Mouse (Mus musculus): Measurements from ENCODE around the gene Afmid. TPM values are rescaled to one million over a fixed set of nuclear protein-coding genes. Genes with fewer than 3 reads are reported as not detected.

The Afmid gene
- total and polyA plus RNA-seq, 2 experiments from 2014 or later: 13.1 to 14.5 TPM

- DNase-seq (ENCODE audit: low spot score) (peak; percentile 73), ATAC-seq (ENCODE audit: insufficient read depth, low read depth) (peak; percentile 87)
- H3K27me3 ChIP-seq (ENCODE audit: control insufficient read depth, insufficient read depth, low read length): no peaks in the 10 kb centered on the region
- no peaks in the 10 kb centered on the region for H3K9me3 ChIP-seq (replicated peaks; ENCODE audit: control insufficient read depth, low read length)
- WGBS: 38% methylated on average over 2 of the region's 2 CpGs
- H3K27ac ChIP-seq (ENCODE audit: low read depth): peak overlapping the region; percentile 66
- no peaks in the 10 kb centered on the region for H3K36me3 ChIP-seq (replicated peaks; ENCODE audit: control insufficient read depth, insufficient read depth, low read length)
- H3K4me3 ChIP-seq (ENCODE audit: low read depth, low read length): no peak overlapping the region
- TF ChIP-seq EP300 (IDR thresholded peaks at IDR 0.05; ENCODE audit: low read depth) (no peak), CTCF (IDR thresholded peaks at IDR 0.05; ENCODE audit: low read depth) (no peak)
- H3K4me2 ChIP-seq (ENCODE audit: low read depth, low read length): no peak overlapping the region
- no peak overlapping the region for H3K9ac ChIP-seq (replicated peaks; ENCODE audit: low read depth, low read length)
- peaks cover 12% of the 10 kb centered on the region for H3K4me1 ChIP-seq (ENCODE audit: control insufficient read depth, insufficient read depth)
Observed at GRCm38 (mm10) chr11:117838572-117838971, 12.8 kb downstream of the Afmid start.

- ATAC-seq (ENCODE audit: insufficient read depth, low read depth) (no peak), DNase-seq (ENCODE audit: low spot score) (no peak)
- TF ChIP-seq CTCF (IDR thresholded peaks at IDR 0.05; ENCODE audit: low read depth): no peak
- TF ChIP-seq EP300 (IDR thresholded peaks at IDR 0.05; ENCODE audit: low read depth): no peak
- Histone ChIP-seq H3K4me3 (ENCODE audit: low read depth, low read length) (no peak overlapping the region), H3K36me3 (replicated peaks; ENCODE audit: control insufficient read depth, insufficient read depth, low read length) (no peaks in the 10 kb centered on the region), H3K27me3 (ENCODE audit: control insufficient read depth, insufficient read depth, low read length) (no peaks in the 10 kb centered on the region), H3K4me1 (ENCODE audit: control insufficient read depth, insufficient read depth) (peaks cover 12% of the 10 kb centered on the region), H3K27ac (ENCODE audit: low read depth) (peak overlapping the region; percentile 66), H3K9ac (replicated peaks; ENCODE audit: low read depth, low read length) (no peak overlapping the region), H3K4me2 (ENCODE audit: low read depth, low read length) (no peak overlapping the region), H3K9me3 (replicated peaks; ENCODE audit: control insufficient read depth, low read length) (no peaks in the 10 kb centered on the region)
- WGBS: 76% methylated on average over 1 of the region's 1 CpGs
Observed at GRCm38 (mm10) chr11:117839021-117839420, 13.3 kb downstream of the Afmid start.

GRCm38 (mm10) chr11:117840910-117841309, 15.2 kb downstream of the Afmid start:
- TF ChIP-seq EP300 (IDR thresholded peaks at IDR 0.05; ENCODE audit: low read depth) (no peak), CTCF (IDR thresholded peaks at IDR 0.05; ENCODE audit: low read depth) (no peak)
- DNase-seq (ENCODE audit: low spot score): no peak
- Histone ChIP-seq H3K27me3 (ENCODE audit: control insufficient read depth, insufficient read depth, low read length) (no peaks in the 10 kb centered on the region), H3K9me3 (replicated peaks; ENCODE audit: control insufficient read depth, low read length) (no peaks in the 10 kb centered on the region), H3K36me3 (replicated peaks; ENCODE audit: control insufficient read depth, insufficient read depth, low read length) (no peaks in the 10 kb centered on the region), H3K9ac (replicated peaks; ENCODE audit: low read depth, low read length) (no peak overlapping the region), H3K4me3 (ENCODE audit: low read depth, low read length) (no peak overlapping the region), H3K27ac (ENCODE audit: low read depth) (peak overlapping the region; percentile 27), H3K4me1 (ENCODE audit: control insufficient read depth, insufficient read depth) (peaks cover 12% of the 10 kb centered on the region), H3K4me2 (ENCODE audit: low read depth, low read length) (no peak overlapping the region)
- no peak for ATAC-seq (ENCODE audit: insufficient read depth, low read depth)
- WGBS: 22% methylated on average over 1 of the region's 1 CpGs

- TF ChIP-seq CTCF (IDR thresholded peaks at IDR 0.05; ENCODE audit: low read depth): no peak
- no peak for TF ChIP-seq EP300 (IDR thresholded peaks at IDR 0.05; ENCODE audit: low read depth)
- WGBS: 70% methylated on average over 2 of the region's 2 CpGs
Observed at GRCm38 (mm10) chr11:117843434-117843833, 17.7 kb downstream of the Afmid start.

DNA sequence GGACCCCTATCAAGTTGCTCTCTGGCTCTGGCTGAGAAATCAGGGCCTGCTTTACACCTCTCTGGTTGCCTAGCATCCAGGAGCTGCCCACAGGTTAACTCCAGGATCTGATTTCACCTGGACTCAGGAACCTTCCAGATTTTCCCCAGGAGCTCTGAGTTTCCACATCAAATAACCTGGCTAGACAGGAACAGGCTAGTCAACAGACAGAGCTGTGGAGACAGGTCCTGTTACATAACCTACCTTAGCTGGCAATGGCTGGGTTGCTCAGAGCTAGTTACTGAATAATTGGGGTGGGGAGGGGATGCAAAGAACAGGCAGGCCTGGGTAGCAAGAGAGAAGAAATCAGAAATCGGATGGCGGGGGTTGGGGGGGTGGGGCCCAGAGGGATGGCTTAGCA, 19.3 kb downstream of the Afmid start:
- Histone ChIP-seq H3K36me3 (replicated peaks; ENCODE audit: control insufficient read depth, insufficient read depth, low read length) (no peaks in the 10 kb centered on the region), H3K4me2 (ENCODE audit: low read depth, low read length) (no peak overlapping the region), H3K27ac (ENCODE audit: low read depth) (no peak overlapping the region), H3K4me3 (ENCODE audit: low read depth, low read length) (no peak overlapping the region), H3K9me3 (replicated peaks; ENCODE audit: control insufficient read depth, low read length) (no peaks in the 10 kb centered on the region), H3K27me3 (ENCODE audit: control insufficient read depth, insufficient read depth, low read length) (no peaks in the 10 kb centered on the region), H3K9ac (replicated peaks; ENCODE audit: low read depth, low read length) (no peak overlapping the region), H3K4me1 (ENCODE audit: control insufficient read depth, insufficient read depth) (peaks cover 13% of the 10 kb centered on the region)
- DNase-seq (ENCODE audit: low spot score) (no peak), ATAC-seq (ENCODE audit: insufficient read depth, low read depth) (no peak)
- WGBS: 68% methylated on average over 2 of the region's 2 CpGs
- TF ChIP-seq EP300 (IDR thresholded peaks at IDR 0.05; ENCODE audit: low read depth) (no peak), CTCF (IDR thresholded peaks at IDR 0.05; ENCODE audit: low read depth) (no peak)

More at GRCm38 (mm10) chr11:117843434-117843833, 17.7 kb downstream of the Afmid start:
- H3K9me3 ChIP-seq (replicated peaks; ENCODE audit: control insufficient read depth, low read length): no peaks in the 10 kb centered on the region
- no peak overlapping the region for H3K4me2 ChIP-seq (ENCODE audit: low read depth, low read length)
- H3K4me3 ChIP-seq (ENCODE audit: low read depth, low read length): no peak overlapping the region
- H3K9ac ChIP-seq (replicated peaks; ENCODE audit: low read depth, low read length): no peak overlapping the region
- DNase-seq (ENCODE audit: low spot score): no peak
- peaks cover 12% of the 10 kb centered on the region for H3K4me1 ChIP-seq (ENCODE audit: control insufficient read depth, insufficient read depth)
- no peaks in the 10 kb centered on the region for H3K36me3 ChIP-seq (replicated peaks; ENCODE audit: control insufficient read depth, insufficient read depth, low read length)
- no peak overlapping the region for H3K27ac ChIP-seq (ENCODE audit: low read depth)
- ATAC-seq (ENCODE audit: insufficient read depth, low read depth): no peak
- no peaks in the 10 kb centered on the region for H3K27me3 ChIP-seq (ENCODE audit: control insufficient read depth, insufficient read depth, low read length)

GRCm38 (mm10) chr11:117845651-117846050, 19.9 kb downstream of the Afmid start:
- H3K36me3 ChIP-seq (replicated peaks; ENCODE audit: control insufficient read depth, insufficient read depth, low read length): no peaks in the 10 kb centered on the region
- H3K9me3 ChIP-seq (replicated peaks; ENCODE audit: control insufficient read depth, low read length): no peaks in the 10 kb centered on the region
- H3K4me3 ChIP-seq (ENCODE audit: low read depth, low read length): no peak overlapping the region
- no peak overlapping the region for H3K4me2 ChIP-seq (ENCODE audit: low read depth, low read length)
- peaks cover 19% of the 10 kb centered on the region for H3K4me1 ChIP-seq (ENCODE audit: control insufficient read depth, insufficient read depth)
- ATAC-seq (ENCODE audit: insufficient read depth, low read depth) (no peak), DNase-seq (ENCODE audit: low spot score) (no peak)
- no peaks in the 10 kb centered on the region for H3K27me3 ChIP-seq (ENCODE audit: control insufficient read depth, insufficient read depth, low read length)
- H3K27ac ChIP-seq (ENCODE audit: low read depth): no peak overlapping the region
- H3K9ac ChIP-seq (replicated peaks; ENCODE audit: low read depth, low read length): no peak overlapping the region
- 73% methylated on average over 2 of the region's 2 CpGs for WGBS
- TF ChIP-seq CTCF (IDR thresholded peaks at IDR 0.05; ENCODE audit: low read depth): no peak
- TF ChIP-seq EP300 (IDR thresholded peaks at IDR 0.05; ENCODE audit: low read depth): no peak
